Mouse (Mus musculus) mature B cell (primary cell): ENCODE results near the gene Dynlrb2.

ENCODE experiments used
- in situ Hi-C: fragments of 300-500 bp; cut with MboI; formaldehyde crosslinking; loops from 2 replicates; pipeline ENCODE4 v1.14.3; 2019

The Dynlrb2 gene

DNA sequence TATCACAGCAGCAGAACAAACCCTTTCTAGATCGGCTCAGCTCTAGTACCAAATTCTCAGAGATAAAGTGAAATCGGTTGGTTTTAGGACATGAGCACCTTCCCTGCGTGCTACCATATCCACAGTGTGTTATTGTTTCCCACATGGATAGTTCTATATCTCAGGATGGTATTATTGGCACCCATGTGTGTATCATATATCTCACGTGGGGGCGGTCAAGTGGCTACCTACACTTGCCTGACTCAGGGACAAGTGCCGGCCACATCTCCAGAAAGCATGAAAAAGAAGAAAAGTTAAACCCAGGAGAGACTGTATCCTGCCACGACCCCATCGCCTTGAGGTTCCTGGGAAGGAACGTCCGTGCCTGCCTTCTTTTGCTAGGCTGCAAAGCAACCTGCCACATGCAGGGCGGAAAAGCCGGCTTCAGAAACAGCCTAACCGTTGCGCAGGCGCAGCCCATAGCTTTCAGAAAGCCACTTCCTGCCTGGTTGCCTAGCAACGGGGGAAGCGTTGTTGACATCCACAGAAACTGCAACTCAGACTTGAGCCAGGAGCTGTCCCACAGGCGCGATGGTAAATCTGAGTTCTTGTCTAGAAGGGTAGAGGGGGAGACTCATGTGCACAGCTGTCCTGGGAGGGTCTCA lies at the start of gene Dynlrb2:
TSS of gene Dynlrb2 (plus strand) at position 498 of the 644 bp plus-strand sequence.
- in situ Hi-C loops = no loop called here

- in situ Hi-C loops = no loop called here
Measured at GRCm38 (mm10) chr8:116458569-116458968, 46.2 kb upstream of the Dynlrb2 start.

DNA sequence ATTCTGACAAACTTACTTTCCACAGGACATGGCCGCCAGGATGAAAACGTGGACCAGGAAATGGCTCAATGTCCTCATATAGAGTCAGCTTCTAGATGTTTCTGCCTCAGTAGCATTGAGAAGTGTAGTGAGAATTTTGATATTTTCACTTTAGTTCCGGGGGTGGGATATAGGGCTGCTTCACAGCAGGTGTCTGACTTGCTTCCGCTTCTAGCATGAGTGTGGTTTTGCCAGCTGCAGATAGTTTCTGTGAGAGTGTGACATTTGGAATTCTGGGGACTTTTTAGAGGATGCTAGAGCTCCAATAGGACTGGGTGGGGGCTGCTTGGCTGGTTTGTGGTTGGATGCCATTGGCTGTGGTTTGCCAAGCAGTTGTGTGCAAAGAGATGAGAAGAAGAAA lies 43.3 kb upstream of the Dynlrb2 start:
- in situ Hi-C loops = no loop called here

- in situ Hi-C loops = no loop called here
Measured at GRCm38 (mm10) chr8:116466586-116466985, 38.2 kb upstream of the Dynlrb2 start.

- in situ Hi-C loops = no loop called here
Measured at GRCm38 (mm10) chr8:116467027-116467426, 37.7 kb upstream of the Dynlrb2 start.

GRCm38 (mm10) chr8:116477941-116478340 lies 26.8 kb upstream of the Dynlrb2 start:
- in situ Hi-C loops = no loop called here

DNA sequence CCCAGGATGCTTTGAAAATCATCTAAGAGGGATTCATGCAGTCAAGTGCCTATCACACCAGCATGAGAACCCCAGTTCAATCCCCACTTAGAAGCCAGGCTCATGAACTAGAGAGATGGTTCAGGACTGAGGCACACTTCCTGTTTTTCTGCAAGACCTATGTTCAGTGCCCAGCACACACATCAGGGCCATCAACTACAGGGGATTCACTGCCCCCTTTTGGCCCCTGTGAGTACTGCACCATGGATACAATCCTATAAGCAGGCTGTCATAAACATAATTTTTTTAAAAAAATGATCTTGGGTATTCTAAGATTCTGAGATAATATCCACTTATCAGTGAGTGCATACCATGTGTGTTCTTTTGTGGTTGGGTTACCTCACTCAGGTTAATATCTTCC lies 26.1 kb upstream of the Dynlrb2 start:
- in situ Hi-C loops = no loop called here

DNA sequence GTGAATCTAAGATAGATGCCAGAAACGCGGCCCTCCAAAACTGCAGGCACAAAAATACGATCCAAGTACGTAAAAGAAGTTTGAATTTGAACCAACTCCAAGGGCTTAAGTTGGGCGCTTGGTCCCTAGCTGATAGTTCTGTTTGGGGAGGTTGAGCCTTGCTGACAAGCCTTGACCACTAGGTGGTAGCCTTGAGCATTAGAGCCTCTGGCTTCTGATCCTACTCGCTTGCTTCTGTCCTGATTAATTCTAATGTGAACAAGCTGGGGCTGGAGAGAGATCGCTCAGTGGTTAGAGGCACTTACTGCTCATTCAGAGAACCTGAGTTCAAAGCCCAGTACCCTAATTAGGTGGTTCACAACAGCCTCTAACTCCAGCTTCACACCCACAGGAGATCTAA lies 23.9 kb upstream of the Dynlrb2 start:
- in situ Hi-C loops = no loop called here

DNA sequence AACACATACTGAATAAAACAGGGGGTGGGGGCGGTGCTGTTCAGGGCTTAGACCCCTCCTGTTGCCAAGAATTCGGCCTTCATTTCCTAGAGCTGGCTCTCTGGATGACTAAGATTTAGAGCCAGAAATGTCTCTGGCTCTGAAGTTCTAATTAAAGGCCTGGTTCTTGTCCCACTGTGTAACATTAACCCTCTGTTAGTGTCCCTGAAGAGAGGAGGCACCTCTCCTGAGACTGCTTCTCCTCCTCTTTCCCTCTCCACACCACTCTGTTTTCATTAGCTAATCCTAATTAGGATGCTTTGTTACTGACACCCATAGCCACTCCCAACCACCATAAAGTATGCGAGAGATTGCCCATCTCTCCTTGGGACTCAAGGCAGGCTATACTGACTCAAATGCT lies 22.0 kb upstream of the Dynlrb2 start:
- in situ Hi-C loops = no loop called here

GRCm38 (mm10) chr8:116484087-116484486 lies 20.7 kb upstream of the Dynlrb2 start:
- in situ Hi-C loops = no loop called here

- in situ Hi-C loops = no loop called here
Measured at GRCm38 (mm10) chr8:116488546-116488945, 16.2 kb upstream of the Dynlrb2 start.

DNA sequence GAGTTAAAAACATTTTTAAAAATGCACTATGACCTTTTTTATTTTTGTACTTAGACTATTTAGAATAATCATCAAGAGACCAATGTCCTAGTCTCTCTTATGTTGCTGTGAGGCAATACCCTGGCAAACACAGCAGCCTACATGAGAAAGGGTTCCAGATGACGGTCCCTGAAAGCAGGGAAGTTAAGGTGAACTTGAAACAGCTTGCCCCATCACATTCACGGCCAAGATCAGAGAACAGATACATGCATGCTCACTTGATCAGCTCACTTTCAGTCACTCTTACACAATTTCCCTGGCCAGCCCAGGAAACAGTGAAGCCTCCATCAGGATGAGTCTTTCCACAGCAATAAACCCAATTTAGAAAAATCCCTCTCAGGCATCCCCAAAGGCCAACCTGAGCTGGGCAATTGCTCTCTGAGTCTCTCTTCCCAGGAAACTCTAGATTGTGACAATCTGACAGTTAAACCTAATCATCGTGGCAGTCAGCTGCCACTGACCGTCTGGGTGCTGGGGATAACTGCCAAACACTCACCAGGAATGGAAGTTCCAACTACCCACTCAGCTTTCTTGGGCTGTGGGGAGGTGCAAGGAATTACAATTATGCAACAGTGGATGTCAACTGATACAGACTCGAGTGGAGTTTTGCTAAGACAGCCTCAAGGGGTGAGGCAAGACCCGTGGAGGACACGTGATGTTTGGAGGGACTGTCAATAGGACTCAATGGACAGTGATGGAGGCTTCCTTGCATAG lies 4.5 kb upstream of the Dynlrb2 start:
- in situ Hi-C loops = no loop called here

DNA sequence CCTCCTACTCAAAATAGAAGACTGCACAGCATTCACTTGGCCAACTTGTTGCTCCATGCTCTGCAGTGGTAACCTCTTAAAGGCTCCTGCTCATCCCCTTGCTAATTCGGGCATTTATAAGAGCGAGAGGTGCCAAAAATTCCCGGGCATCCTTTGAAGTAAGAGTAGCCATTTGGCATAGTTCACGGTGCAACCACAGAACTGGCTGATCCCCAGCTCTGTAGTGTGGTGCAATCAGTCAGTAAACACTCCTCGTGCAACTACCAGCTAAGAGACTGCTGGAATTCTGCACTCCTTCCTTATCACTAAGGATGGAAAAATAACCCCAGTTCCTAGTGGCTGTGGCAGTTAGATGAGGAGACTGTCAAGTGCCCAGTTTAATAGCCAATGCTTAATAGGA lies 3.9 kb downstream of the Dynlrb2 start:
- in situ Hi-C loops = no loop called here

GRCm38 (mm10) chr8:116509247-116509646 lies 4.5 kb downstream of the Dynlrb2 start:
- in situ Hi-C loops = no loop called here

DNA sequence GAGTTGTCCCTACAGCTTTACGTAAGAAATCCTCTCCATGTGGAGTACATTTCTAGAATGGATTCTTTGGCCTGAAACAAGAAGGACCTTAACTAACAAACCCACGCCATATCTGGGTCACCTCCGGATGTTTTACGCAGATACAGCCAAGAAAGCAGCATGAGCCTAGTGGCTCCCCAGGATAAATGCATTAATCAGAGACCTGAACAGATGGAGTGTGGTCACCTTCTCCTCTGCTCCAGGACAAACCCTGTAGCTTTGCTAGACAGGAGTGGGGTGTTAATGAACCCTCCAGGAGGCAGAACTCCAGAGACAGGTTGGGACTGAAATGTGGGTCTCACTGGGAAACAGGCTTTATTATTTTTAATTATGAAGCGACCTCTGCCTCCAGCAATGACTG lies 14.9 kb downstream of the Dynlrb2 start:
- in situ Hi-C loops = no loop called here

DNA sequence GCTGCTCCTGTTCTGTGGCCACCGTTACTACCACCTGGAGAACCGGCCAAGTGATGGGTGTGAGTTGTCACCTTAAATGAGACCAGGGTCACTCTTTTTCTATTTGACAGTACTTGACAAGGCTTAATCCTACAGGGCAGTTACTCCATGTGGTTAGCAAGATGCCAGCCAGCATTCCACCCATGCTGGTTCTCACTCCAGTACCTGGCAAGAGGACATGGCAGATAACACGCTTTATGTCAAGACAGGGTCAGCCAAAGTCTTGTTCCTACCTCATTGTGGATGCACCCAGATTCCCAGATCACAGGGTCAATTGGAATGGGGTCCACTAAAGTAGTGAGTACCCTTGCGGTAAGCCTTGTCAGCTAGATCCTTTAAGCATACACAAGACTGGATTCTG lies 16.4 kb downstream of the Dynlrb2 start:
- in situ Hi-C loops = no loop called here

DNA sequence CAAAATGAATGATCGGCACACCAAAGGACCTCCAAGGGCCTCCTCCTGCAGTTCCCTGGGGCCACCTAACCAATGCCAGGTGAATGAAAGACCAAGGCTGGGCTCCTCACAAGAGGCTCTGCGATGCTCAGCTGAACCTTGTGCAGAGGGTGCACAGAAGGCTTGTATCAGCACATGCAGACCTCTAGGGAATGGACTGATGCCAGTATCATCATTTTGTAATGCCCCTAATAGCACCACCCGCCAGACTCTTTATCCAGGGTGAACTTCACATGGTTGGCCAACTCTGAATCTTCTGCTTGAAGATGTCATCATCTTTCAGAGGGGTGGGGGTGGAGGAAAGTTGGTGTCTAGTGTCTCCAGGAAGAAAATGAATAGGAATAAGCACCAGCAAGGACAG lies 16.9 kb downstream of the Dynlrb2 start:
- in situ Hi-C loops = no loop called here

GRCm38 (mm10) chr8:116522104-116522767 lies 17.5 kb downstream of the Dynlrb2 start:
- in situ Hi-C loops = no loop called here

- in situ Hi-C loops = no loop called here
Measured at GRCm38 (mm10) chr8:116524915-116525314, 20.1 kb downstream of the Dynlrb2 start.

GRCm38 (mm10) chr8:116528736-116529135 lies 24.0 kb downstream of the Dynlrb2 start:
- in situ Hi-C loops = no loop called here

GRCm38 (mm10) chr8:116533081-116533480 lies 28.3 kb downstream of the Dynlrb2 start:
- in situ Hi-C loops = no loop called here

GRCm38 (mm10) chr8:116536786-116537185 lies 32.0 kb downstream of the Dynlrb2 start:
- in situ Hi-C loops = no loop called here

GRCm38 (mm10) chr8:116538763-116539162 lies 34.0 kb downstream of the Dynlrb2 start:
- in situ Hi-C loops = no loop called here
